Mouse (Mus musculus) adrenal gland, adult 2 months (tissue): ENCODE data around the gene Tssc4. TPM values are rescaled to one million over a fixed set of nuclear protein-coding genes. Genes with fewer than 3 reads are reported as not detected.

ENCODE experiments used
- DNase-seq: peaks from one replicate; pipeline ENCODE4 v3.0.0; 2021
- polyA plus RNA-seq: library from polyadenylated mRNA; depleted of rRNA; stranded (reverse); fragments of >200 nt; gene quantifications from 2 replicates; pipeline ENCODE4 v1.2.3, GENCODE M21; 2012
- total RNA-seq, 2 experiments: library from RNA; stranded (reverse); gene quantifications; 2 replicates each; pipeline ENCODE4 v1.2.3; 2021

Tssc4 gene
- total and polyA plus RNA-seq, 3 experiments = 23.3 to 120 (median 30.9) TPM

GRCm38 (mm10) chr7:143044049-143044825, 24.8 kb upstream of the Tssc4 start:
- no peak for DNase-seq

- no peak for DNase-seq
Observed at GRCm38 (mm10) chr7:143044826-143045206, 24.2 kb upstream of the Tssc4 start.

GRCm38 (mm10) chr7:143046358-143046757, 22.7 kb upstream of the Tssc4 start:
- DNase-seq = no peak

GRCm38 (mm10) chr7:143049331-143049730, 19.7 kb upstream of the Tssc4 start:
- peak; percentile 56 for DNase-seq

GRCm38 (mm10) chr7:143049841-143050816, 18.9 kb upstream of the Tssc4 start:
- peak; percentile 95 for DNase-seq

- no peak for DNase-seq
Observed at GRCm38 (mm10) chr7:143051316-143051715, 17.7 kb upstream of the Tssc4 start.

GRCm38 (mm10) chr7:143052626-143053007, 16.4 kb upstream of the Tssc4 start, which contains the start of gene Cd81:
Gene Cd81, plus strand, starts transcription at chr7:143052739.
- DNase-seq = peak; percentile 93

GRCm38 (mm10) chr7:143053008-143053899, 15.8 kb upstream of the Tssc4 start:
- peak; percentile 86 for DNase-seq

GRCm38 (mm10) chr7:143053961-143054611, 15.0 kb upstream of the Tssc4 start:
- no peak for DNase-seq

- DNase-seq = no peak
Observed at GRCm38 (mm10) chr7:143054612-143054965, 14.5 kb upstream of the Tssc4 start.

- no peak for DNase-seq
Observed at GRCm38 (mm10) chr7:143055001-143055400, 14.0 kb upstream of the Tssc4 start.

GRCm38 (mm10) chr7:143055499-143056186, 13.4 kb upstream of the Tssc4 start:
- no peak for DNase-seq

GRCm38 (mm10) chr7:143057023-143057422, 12.0 kb upstream of the Tssc4 start:
- DNase-seq = no peak

- no peak for DNase-seq
Observed at GRCm38 (mm10) chr7:143057667-143058220, 11.3 kb upstream of the Tssc4 start.

GRCm38 (mm10) chr7:143058221-143058697, 10.8 kb upstream of the Tssc4 start:
- DNase-seq = no peak

GRCm38 (mm10) chr7:143059202-143059870, 9.7 kb upstream of the Tssc4 start:
- DNase-seq = no peak

GRCm38 (mm10) chr7:143062704-143063103, 6.3 kb upstream of the Tssc4 start:
- no peak for DNase-seq

GRCm38 (mm10) chr7:143064226-143064625, 4.8 kb upstream of the Tssc4 start:
- no peak for DNase-seq

- no peak for DNase-seq
Observed at GRCm38 (mm10) chr7:143065692-143066091, 3.4 kb upstream of the Tssc4 start.

GRCm38 (mm10) chr7:143067469-143067868, 1.6 kb upstream of the Tssc4 start:
- no peak for DNase-seq
